Mouse (Mus musculus) liver, embryonic 16.5 days (tissue): Measurements from ENCODE around the gene Kcnn3. TPM values are rescaled to one million over a fixed set of nuclear protein-coding genes. Genes with fewer than 3 reads are reported as not detected.

Experiments
- ATAC-seq: fragments of 200-750 bp; cut with Nextera tagmentation; 2 replicates; pipeline ENCODE4 v1.8.0; 2017; ENCODE audit warnings: low read depth, mild to moderate bottlenecking, moderate number of reproducible peaks, moderate library complexity
- H3K27ac ChIP-seq: fragments of 300-500 bp; sonication (generic); 2 replicates; pipeline ENCODE4 v1.5.1; 2014; ENCODE audit warnings: mild to moderate bottlenecking, low read length
- H3K27me3 ChIP-seq: fragments of 300-500 bp; sonication (generic); 2 replicates; pipeline ENCODE4 v1.6.1; 2014; ENCODE audit warnings: low read depth, low read length, mixed read lengths; ENCODE audit not compliant: control insufficient read depth, insufficient read depth
- H3K36me3 ChIP-seq: fragments of 300-500 bp; sonication (generic); 2 replicates; pipeline ENCODE4 v1.6.1; 2014; ENCODE audit warnings: mild to moderate bottlenecking; ENCODE audit not compliant: control insufficient read depth, insufficient read depth
- H3K4me1 ChIP-seq: fragments of 300-500 bp; sonication (generic); 2 replicates; pipeline ENCODE4 v1.6.1; 2014; ENCODE audit warnings: low read depth, low read length, mixed read lengths; ENCODE audit not compliant: control insufficient read depth
- H3K4me2 ChIP-seq: fragments of 300-500 bp; sonication (generic); 2 replicates; pipeline ENCODE4 v1.6.1; 2014; ENCODE audit warnings: low read depth, low read length, mixed read lengths
- H3K4me3 ChIP-seq: fragments of 300-500 bp; sonication (generic); 2 replicates; pipeline ENCODE4 v1.5.1; 2014; ENCODE audit warnings: low read depth, mild to moderate bottlenecking, low read length
- H3K9ac ChIP-seq: fragments of 300-500 bp; sonication (generic); 2 replicates; pipeline ENCODE4 v1.6.1; 2014; ENCODE audit warnings: low read depth, low read length
- H3K9me3 ChIP-seq: fragments of 300-500 bp; sonication (generic); replicated peaks from 2 replicates; pipeline ENCODE4 v1.6.1; 2016; ENCODE audit warnings: low read length; ENCODE audit not compliant: control insufficient read depth
- WGBS: fragments of 180-500 bp; shearing (Covaris S2); extraction: QIAGEN DNeasy Blood & Tissue Kit; methylation state at CpG from one replicate; pipeline ENCODE4 v1.1.7; 2014; ENCODE audit not compliant: insufficient replicate concordance; 5-methylcytosine and 5-hydroxymethylcytosine counted together
- polyA plus RNA-seq: library from polyadenylated mRNA; unstranded; fragments of >200 nt; fragmentation: Nextera tagmentation; extraction: Ambion mirVana; gene quantifications from 2 replicates; pipeline ENCODE4 v1.2.1, GENCODE M21; 2015

Gene Kcnn3
- polyA plus RNA-seq, 1 experiment from 2014 or later: 0.05 TPM

DNA sequence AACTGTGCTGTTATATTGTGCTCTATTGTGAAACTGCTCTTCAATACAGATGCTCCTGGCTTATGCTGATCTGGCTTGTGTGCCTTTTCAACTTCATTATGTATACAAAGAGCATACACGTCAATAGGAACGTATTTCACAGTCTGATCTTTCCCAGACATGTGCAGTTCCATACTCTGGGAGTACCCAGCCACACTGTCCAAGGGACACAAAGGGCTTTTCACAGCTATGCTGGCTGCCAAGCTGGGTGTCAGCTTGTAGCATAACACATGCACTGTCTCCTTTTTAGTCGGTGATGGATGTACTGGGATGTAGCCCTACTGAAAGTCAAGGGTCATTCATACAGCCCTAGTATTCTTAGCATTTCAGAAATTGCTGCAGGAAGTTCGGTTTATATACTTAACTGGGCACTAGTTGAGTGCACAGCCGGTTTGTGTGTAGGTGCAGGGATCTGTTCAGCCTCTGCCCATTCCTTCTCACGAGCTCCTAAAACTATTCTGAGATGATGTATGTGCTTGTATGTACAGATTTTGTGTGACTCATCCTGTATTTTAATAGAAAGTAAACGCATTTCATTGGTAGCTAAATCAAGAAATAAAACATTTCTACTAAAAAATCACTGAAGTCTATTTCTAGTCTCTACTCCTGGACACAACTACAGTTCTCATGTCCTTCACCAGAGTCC is 203.6 kb downstream of the Kcnn3 start:
- Histone ChIP-seq H3K4me1 (no peaks in the 10 kb centered on the region), H3K36me3 (no peaks in the 10 kb centered on the region), H3K27ac (no peak overlapping the region), H3K4me2 (no peak overlapping the region), H3K4me3 (no peak overlapping the region), H3K27me3 (no peaks in the 10 kb centered on the region), H3K9me3 (no peaks in the 10 kb centered on the region), H3K9ac (no peak overlapping the region)
- ATAC-seq: no peak
- 61% methylated on average over 7 of the region's 7 CpGs for WGBS

Other genes with a start within 250 kb of the Kcnn3 start
- gene Slc50a1, start 249.6 kb upstream of the Kcnn3 start, polyA plus RNA-seq: 18.9 and 22.2 TPM in 2 replicates
- gene Efna1, start 239.0 kb upstream of the Kcnn3 start, polyA plus RNA-seq: 8.1 and 12.7 TPM in 2 replicates
- gene Efna3, start 197.2 kb upstream of the Kcnn3 start, polyA plus RNA-seq: 0.63 and 0.94 TPM in 2 replicates
- gene Efna4, start 182.1 kb upstream of the Kcnn3 start, polyA plus RNA-seq: 0.51 and 0.60 TPM in 2 replicates
- 9.0 and 11.2 TPM in 2 replicates for gene Adam15, start 170.2 kb upstream of the Kcnn3 start, polyA plus RNA-seq
- 0.05 TPM in 1 of 2 replicates, not detected in the other for gene Dcst2, start 158.2 kb upstream of the Kcnn3 start, polyA plus RNA-seq
- gene Dcst1, start 154.9 kb upstream of the Kcnn3 start, polyA plus RNA-seq: 0.12 TPM in 1 of 2 replicates, not detected in the other
- gene Zbtb7b, start 125.4 kb upstream of the Kcnn3 start, polyA plus RNA-seq: 2.4 and 2.7 TPM in 2 replicates
- not detected in 2 replicates for gene Lenep, start 117.4 kb upstream of the Kcnn3 start, polyA plus RNA-seq
- gene Flad1, start 108.3 kb upstream of the Kcnn3 start, polyA plus RNA-seq: 14.9 and 15.1 TPM in 2 replicates
- gene Cks1b, start 101.8 kb upstream of the Kcnn3 start, polyA plus RNA-seq: 176 and 206 TPM in 2 replicates
- gene Shc1, start 101.7 kb upstream of the Kcnn3 start, polyA plus RNA-seq: 43.2 and 46.0 TPM in 2 replicates
- 6.6 and 8.7 TPM in 2 replicates for gene Pygo2, start 90.0 kb upstream of the Kcnn3 start, polyA plus RNA-seq
- gene Pbxip1, start 83.5 kb upstream of the Kcnn3 start, polyA plus RNA-seq: 7.2 and 8.6 TPM in 2 replicates
- gene Pmvk, start 65.6 kb upstream of the Kcnn3 start, polyA plus RNA-seq: 34.8 and 36.9 TPM in 2 replicates
- gene Adar, start 194.9 kb downstream of the Kcnn3 start, polyA plus RNA-seq: 6.0 and 6.9 TPM in 2 replicates
- gene Chrnb2, start 244.5 kb downstream of the Kcnn3 start, polyA plus RNA-seq: 0.15 and 0.26 TPM in 2 replicates